Mouse (Mus musculus): ENCODE data around the gene Emc6.

DNA sequence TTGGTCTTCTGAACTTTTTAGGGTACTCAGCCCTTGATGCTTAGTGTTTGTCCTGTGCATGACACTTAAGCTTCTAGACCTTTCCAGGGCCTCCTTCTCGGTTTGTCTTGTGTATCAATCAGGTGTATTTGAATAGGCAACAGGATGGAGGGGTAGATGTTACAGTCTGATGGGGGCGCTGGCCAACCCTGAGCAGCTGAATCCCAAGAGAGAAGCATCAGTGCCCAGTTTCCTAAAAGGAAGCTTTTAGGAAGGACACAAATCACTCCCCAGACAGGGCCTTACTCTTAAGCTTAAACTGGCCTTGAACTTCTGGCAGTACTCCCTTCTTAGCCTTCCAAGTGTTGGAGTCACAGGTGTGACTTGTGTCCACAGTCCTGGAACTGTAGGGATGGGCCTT is 1.1 kb upstream of the Emc6 start:
- TF ChIP-seq POLR2A (IDR thresholded peaks at IDR 0.05; ENCODE audit: borderline replicate concordance, low read depth, low read length) (no peak), CTCF (IDR thresholded peaks at IDR 0.05; ENCODE audit: low read depth, low read length) (no peak)

All from bone marrow macrophage, adult 2 months (primary cell).